Comparison of ENCODE assay signal across 28 mouse cellular contexts in the genomic region with DNA sequence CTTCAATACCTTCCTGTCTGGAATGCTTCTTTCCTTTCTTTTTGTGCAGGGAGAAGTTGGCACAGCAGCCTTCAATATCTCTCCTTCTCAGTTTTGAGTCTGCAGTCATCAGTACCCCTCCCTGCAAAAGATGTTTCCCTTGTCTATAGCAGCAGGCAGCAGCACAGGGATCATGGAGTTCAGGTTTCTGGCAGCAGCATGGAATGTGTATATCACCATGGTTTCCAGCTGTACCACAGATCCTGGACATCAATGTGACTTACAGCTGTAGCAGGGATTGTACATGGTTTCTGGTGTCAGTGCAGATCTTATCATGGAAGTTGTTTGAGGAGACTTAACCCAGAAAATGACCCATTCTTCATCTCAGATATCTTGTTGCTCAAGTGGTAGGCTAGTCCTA.
DNase-seq lines count a peak whose midpoint lies in the region; ATAC-seq and TF ChIP-seq lines count a peak whose summit lies in the region.
"Had no signal": no experiment of that assay in that cellular context is flagged by ENCODE, and none has a peak within 500 bp of the region (broad histone marks: within the 10 kb centered on the region; RNA-seq: fewer than 3 reads in every experiment).

No protein-coding gene starts in this region.

- no peak for TF ChIP-seq CTCF in forebrain, postnatal 0 days (IDR thresholded peaks at IDR 0.05; ENCODE audit: low read depth)

- no peak overlapping the region for H3K27ac ChIP-seq in limb, embryonic 12.5 days
- no peak overlapping the region for H3K27ac ChIP-seq in limb, embryonic 10.5 days
- no peak overlapping the region for H3K27ac ChIP-seq in limb, embryonic 13.5 days
- H3K27ac ChIP-seq in midbrain, embryonic 15.5 days = no peak overlapping the region
- no peak overlapping the region for H3K27ac ChIP-seq in forebrain, postnatal 0 days (ENCODE audit: low read depth, low read length)
- H3K27ac ChIP-seq: embryonic facial prominence, embryonic 15.5 days; heart, embryonic 10.5 days; heart, embryonic 13.5 days; hindbrain, embryonic 14.5 days; hindbrain, postnatal 0 days had no signal

- H3K27me3 ChIP-seq in limb, embryonic 12.5 days = no peaks in the 10 kb centered on the region
- H3K27me3 ChIP-seq in limb, embryonic 10.5 days (ENCODE audit: low read depth, poor library complexity, severe bottlenecking) = no peaks in the 10 kb centered on the region
- no peaks in the 10 kb centered on the region for H3K27me3 ChIP-seq in limb, embryonic 13.5 days
- no peaks in the 10 kb centered on the region for H3K27me3 ChIP-seq in midbrain, embryonic 15.5 days (replicated peaks)
- no peaks in the 10 kb centered on the region for H3K27me3 ChIP-seq in forebrain, postnatal 0 days (ENCODE audit: insufficient read depth, low read length)
- H3K27me3 ChIP-seq: CH12.LX; embryonic facial prominence, embryonic 15.5 days; heart, embryonic 13.5 days; Patski had no signal

- H3K4me3 ChIP-seq in limb, embryonic 12.5 days (replicated peaks) = no peak overlapping the region
- H3K4me3 ChIP-seq in limb, embryonic 10.5 days = no peak overlapping the region
- no peak overlapping the region for H3K4me3 ChIP-seq in limb, embryonic 13.5 days
- no peak overlapping the region for H3K4me3 ChIP-seq in midbrain, embryonic 15.5 days
- H3K4me3 ChIP-seq in forebrain, postnatal 0 days (ENCODE audit: low read depth, low read length) = no peak overlapping the region
- H3K4me3 ChIP-seq: embryonic facial prominence, embryonic 15.5 days; heart, embryonic 10.5 days; heart, embryonic 13.5 days had no signal

- peak; percentile 59; the same call in 1 of the 2 replicates for ATAC-seq in limb, embryonic 12.5 days (ENCODE audit: insufficient number of reproducible peaks, insufficient read depth, low FRiP score, low TSS enrichment, low read depth)
- ATAC-seq in limb, embryonic 13.5 days (ENCODE audit: low FRiP score, low read depth) = peak; percentile 75; the same call in 1 of the 2 replicates
- ATAC-seq in midbrain, embryonic 15.5 days (replicated peaks) = no peak
- ATAC-seq in forebrain, postnatal 0 days = no peak
- ATAC-seq: forebrain, embryonic 14.5 days; hindbrain, postnatal 0 days; inflammation-experienced regulatory T-cells, adult 6 months; Patski had no signal

- no peaks in the 10 kb centered on the region for H3K4me1 ChIP-seq in limb, embryonic 12.5 days (replicated peaks)
- H3K4me1 ChIP-seq in limb, embryonic 10.5 days = no peaks in the 10 kb centered on the region
- no peaks in the 10 kb centered on the region for H3K4me1 ChIP-seq in limb, embryonic 13.5 days
- H3K4me1 ChIP-seq in midbrain, embryonic 15.5 days = no peaks in the 10 kb centered on the region
- no peaks in the 10 kb centered on the region for H3K4me1 ChIP-seq in forebrain, postnatal 0 days (ENCODE audit: insufficient read depth)
- H3K4me1 ChIP-seq: embryonic facial prominence, embryonic 15.5 days; heart, embryonic 10.5 days; heart, embryonic 13.5 days had no signal

- H3K9me3 ChIP-seq in limb, embryonic 12.5 days = no peaks in the 10 kb centered on the region
- H3K9me3 ChIP-seq in limb, embryonic 10.5 days (replicated peaks) = no peaks in the 10 kb centered on the region
- H3K9me3 ChIP-seq in limb, embryonic 13.5 days = no peaks in the 10 kb centered on the region
- H3K9me3 ChIP-seq in midbrain, embryonic 15.5 days = no peaks in the 10 kb centered on the region
- no peaks in the 10 kb centered on the region for H3K9me3 ChIP-seq in forebrain, postnatal 0 days (ENCODE audit: low read length)
- H3K9me3 ChIP-seq: embryonic facial prominence, embryonic 15.5 days; heart, embryonic 10.5 days; heart, embryonic 13.5 days had no signal

- no peak overlapping the region for H3K9ac ChIP-seq in limb, embryonic 12.5 days (replicated peaks)
- no peak overlapping the region for H3K9ac ChIP-seq in limb, embryonic 13.5 days
- no peak overlapping the region for H3K9ac ChIP-seq in midbrain, embryonic 15.5 days
- no peak overlapping the region for H3K9ac ChIP-seq in forebrain, postnatal 0 days
- H3K9ac ChIP-seq: embryonic facial prominence, embryonic 15.5 days; heart, embryonic 13.5 days; hindbrain, embryonic 14.5 days had no signal

- H3K36me3 ChIP-seq in limb, embryonic 12.5 days = no peaks in the 10 kb centered on the region
- H3K36me3 ChIP-seq in limb, embryonic 10.5 days = no peaks in the 10 kb centered on the region
- H3K36me3 ChIP-seq in limb, embryonic 13.5 days = no peaks in the 10 kb centered on the region
- H3K36me3 ChIP-seq in midbrain, embryonic 15.5 days (replicated peaks) = no peaks in the 10 kb centered on the region
- H3K36me3 ChIP-seq in forebrain, postnatal 0 days (ENCODE audit: insufficient read depth) = no peaks in the 10 kb centered on the region
- H3K36me3 ChIP-seq: embryonic facial prominence, embryonic 15.5 days; G1E; heart, embryonic 10.5 days; heart, embryonic 13.5 days had no signal

- DNase-seq in embryo, embryonic 11 days = peak; percentile 8
- DNase-seq in embryo, embryonic 9.5 days (ENCODE audit: extremely low spot score) = no peak
- DNase-seq in limb, embryonic 10.5 days (ENCODE audit: low spot score) = no peak
- no peak for DNase-seq in forebrain, postnatal 0 days
- DNase-seq: adrenal gland, postnatal 10 days; adrenal gland, postnatal 36 days; B cell, adult 2 months; cerebellum, adult 11 months; cerebellum, adult 2 months; cerebellum, adult 9-11 months; cerebellum, postnatal 25 days; gastrocnemius, postnatal 25 days; heart, adult 18-20 months; heart, postnatal 14 days; heart, postnatal 4 days had no signal

- no peak overlapping the region for H3K4me2 ChIP-seq in limb, embryonic 12.5 days
- no peak overlapping the region for H3K4me2 ChIP-seq in limb, embryonic 13.5 days (replicated peaks)
- H3K4me2 ChIP-seq in midbrain, embryonic 15.5 days = no peak overlapping the region
- H3K4me2 ChIP-seq in forebrain, postnatal 0 days (ENCODE audit: low read depth) = no peak overlapping the region
- H3K4me2 ChIP-seq: embryonic facial prominence, embryonic 15.5 days; heart, embryonic 13.5 days; hindbrain, embryonic 14.5 days had no signal

Comparison
In these comparisons a context has a peak if more than half of its experiments do, and no peak if none do; other contexts are left out.
1. ATAC-seq: peak in limb, embryonic 12.5 days (single experiment) and limb, embryonic 13.5 days (single experiment); none in midbrain, embryonic 15.5 days (single experiment) and forebrain, postnatal 0 days (single experiment).